Mouse (Mus musculus) spleen, postnatal 4 days (tissue): ENCODE data around the gene Dnaja4.
A peak's percentile ranks its signal among the peaks of the same experiment; 100 is the strongest.

Experiments used
- DNase-seq, 2 experiments: peaks; one replicate each; pipeline ENCODE4 v3.0.0; 2022; ENCODE audit warnings: low spot score in 2 of 2

Dnaja4 gene

DNA sequence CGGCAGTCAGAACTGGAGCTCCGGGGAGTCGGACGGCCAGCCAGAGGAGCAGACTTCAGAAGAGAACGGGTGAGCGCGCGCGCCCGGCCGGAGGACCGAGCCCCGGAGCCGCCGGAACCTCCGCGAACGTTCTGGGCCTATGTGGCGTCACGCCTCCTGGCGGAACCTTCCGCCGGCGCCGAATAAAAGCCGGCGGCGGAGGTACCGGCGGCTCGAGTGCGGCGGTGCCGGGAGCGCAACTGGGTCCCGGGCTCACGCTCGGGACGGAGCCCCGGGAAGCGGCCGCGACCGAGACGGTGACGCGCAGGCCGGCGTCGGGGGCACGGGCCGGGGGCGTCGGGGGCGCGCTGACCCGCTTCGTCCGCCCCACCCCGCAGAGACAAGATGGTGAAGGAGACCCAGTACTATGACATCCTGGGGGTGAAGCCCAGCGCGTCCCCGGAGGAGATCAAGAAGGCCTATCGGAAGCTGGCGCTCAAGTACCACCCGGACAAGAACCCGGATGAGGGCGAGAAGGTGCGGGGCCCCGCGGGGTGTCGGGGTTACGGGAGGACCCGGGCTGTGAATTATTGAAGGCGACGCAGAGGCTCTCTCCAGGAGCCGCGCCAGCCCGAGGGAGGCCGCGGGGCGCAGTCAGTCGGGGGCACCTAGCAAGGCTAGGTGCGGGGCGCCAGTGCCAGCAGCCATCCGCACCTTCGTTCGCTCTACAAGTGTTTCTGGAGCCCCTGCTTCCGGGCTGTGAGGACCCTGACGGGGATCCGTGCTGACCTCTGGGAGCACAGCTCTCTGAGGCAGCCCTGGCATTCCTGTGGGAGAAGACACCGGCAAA lies 886 bp downstream of the Dnaja4 start:
- DNase-seq: peak; percentile 74 to 88

DNA sequence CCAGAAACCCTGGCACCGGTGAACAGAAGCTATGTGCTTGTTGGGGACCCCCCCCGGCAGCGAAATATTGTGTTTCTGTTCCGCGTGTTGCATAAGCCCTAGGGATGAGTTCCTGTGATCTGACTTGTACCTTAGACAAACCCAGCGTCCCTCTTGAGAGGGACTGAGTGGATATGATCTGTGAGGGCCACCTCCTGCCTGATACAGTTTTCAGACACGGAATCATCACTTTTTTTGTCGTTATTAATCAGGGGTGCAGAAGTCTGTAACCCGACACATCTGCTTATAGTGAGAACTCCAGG lies 1.5 kb downstream of the Dnaja4 start:
- DNase-seq: no peak

DNA sequence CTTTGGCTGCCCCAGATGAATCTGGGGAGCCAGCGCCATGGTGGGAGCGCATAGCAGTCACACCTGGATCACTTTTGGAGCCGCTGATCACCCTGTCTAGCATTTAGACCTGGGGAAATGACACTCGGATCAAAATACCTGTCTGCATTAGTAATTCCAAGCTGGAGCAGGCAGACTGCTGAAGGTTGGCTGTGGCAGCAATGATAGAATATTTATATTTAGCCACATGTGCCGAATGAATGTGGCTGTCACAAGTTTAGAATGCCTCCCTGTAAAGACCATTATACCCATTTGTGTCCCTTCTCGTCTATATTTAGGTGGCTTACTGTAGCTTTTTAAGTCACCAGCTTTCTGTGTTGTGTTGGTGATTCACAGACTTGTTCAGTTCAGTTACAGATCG lies 2.1 kb downstream of the Dnaja4 start:
- DNase-seq: no peak

DNA sequence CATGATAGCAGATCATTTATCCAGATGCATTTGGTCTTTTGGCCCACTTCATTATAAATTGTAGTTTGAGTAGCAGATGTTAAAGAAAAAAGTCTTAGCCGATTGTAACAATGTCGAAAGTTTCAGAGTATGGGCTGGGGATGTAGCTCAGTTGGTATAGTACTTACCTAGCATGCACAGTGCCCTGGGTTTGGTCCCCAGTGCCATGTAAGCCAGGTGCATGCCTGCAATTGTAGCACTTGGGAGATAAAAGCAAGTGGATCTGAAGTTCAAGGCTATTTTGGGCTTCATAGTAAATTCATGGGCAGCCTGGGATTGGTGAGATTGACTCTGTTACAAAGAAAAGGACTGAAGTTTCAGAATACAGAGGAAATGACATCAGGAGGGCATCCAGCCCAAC lies 3.9 kb downstream of the Dnaja4 start:
- no peak for DNase-seq

DNA sequence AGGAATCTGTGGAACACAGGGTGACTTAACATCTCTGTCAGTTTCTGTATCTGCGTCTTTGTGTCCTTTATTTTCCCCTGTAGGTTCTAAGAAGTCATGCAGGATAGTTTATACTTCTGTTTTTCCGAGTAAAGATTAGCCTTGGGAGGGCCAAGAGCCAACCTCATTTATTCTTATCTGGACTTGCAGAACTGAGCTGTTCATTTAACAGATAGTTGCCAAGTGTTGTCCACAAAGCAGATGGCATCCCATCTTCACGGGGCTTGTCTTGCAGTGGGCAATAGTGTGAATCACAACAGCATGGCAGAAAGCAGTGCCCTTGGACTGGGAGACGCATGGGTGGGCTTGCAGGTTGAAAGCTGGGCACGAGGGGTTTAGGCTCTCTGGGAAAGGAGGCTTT lies 5.7 kb downstream of the Dnaja4 start:
- DNase-seq: no peak

DNA sequence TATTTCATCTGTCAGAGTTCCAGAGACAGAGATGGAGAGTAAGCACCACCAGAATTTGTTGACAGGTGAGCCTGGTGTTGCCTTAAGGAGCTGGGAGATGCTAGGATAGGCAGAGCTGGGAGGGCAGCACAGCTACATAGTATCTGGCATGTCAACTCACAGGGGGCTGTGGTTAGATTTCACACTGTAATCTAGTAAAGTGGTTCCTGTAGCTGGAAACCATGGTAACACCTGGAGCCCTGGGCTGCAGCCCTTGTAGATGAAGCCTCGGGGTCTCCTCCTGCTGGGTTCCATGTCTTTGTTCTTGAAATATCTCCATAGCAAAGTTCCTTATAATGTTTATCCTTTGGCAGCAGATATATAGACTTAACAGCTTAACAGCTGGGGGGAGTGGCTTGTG lies 6.9 kb downstream of the Dnaja4 start:
- DNase-seq: no peak

DNA sequence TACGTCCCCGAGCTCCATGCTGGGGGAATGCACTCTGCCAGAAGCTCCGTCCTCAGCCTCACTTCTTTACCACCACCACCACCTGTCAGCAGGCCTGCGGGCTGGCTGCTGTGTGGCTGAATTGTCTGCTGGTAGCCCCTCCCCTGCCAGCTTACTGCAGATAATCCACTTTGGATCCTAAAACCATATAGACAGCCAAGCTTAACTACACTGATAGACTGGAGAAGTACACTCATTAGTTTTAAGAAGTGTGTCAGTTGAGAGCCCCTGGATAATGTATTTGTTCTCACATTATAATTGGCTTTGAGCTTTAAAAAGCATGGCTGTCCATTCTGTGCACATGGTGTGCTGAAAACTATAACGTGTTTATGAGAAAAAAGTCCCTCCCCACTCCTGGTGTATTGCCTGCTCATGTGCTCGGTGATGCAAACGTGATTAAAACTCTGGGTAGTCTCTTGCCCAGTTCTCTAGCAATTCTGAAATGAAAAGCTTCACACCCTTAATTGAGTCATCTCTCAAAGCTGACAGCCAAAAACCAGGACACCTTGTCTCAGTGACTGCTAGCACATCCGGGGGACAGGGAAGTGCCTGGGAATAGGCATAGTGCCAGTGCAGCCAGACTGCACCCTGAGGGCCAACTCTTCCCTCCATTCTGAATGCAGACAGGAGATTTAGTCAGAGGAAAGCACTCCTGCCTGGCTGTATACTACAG lies 8.8 kb downstream of the Dnaja4 start:
- DNase-seq: no peak

DNA sequence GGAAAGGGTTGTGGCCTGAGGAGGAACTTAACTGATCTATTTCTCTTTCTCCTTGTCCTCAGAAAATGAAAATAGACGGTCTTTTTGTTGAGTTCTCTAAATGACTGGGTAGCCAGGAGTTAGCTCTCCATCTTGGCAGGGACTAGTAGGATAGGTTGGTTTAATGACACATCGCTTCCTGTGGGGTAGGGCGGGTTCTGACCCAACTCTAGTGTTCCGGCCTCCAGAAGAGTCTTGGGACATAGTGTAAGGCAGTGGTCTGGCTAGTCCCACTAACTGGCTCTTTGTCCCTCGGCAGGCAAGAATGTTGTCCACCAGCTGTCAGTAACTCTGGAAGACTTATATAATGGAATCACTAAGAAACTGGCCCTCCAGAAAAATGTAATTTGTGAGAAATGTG lies 9.4 kb downstream of the Dnaja4 start:
- DNase-seq: no peak

DNA sequence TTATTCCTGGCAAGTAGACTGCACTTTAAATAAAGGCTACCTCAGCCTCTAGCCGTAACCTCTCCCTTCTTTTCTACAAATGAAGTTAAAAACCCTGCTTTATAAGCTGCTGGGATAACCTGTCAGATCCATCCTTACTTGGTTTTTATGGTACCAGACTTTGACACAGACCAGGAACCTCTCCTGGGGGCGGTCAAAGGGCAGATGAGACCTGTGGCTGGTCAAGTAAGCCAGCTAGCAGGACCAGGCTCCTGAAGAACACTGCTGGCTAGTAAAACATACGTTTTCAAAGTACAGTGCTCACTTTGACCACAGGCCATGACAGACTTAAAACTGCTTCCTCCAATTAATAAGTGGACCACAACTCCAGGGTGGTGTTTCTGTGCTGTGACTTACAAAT lies 17.1 kb downstream of the Dnaja4 start:
- DNase-seq: no peak

DNA sequence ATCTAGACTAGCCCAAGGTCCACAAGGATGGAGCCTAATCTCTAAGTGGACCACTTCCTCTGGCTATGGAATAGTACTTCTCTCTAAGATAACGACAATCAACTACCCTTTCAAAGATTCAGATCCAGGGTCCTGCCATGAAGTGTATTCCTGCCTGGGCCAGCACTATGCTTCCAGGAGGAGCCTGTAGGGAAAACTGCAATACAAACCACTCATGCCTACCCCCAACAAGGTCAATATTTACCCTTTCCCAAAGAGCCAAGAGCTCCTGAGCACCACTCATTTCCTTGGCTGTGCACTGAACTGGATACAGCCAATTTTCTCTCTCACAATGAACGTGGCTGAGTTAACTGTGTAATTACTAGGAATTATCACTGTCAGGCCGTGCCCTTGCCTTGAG lies 18.9 kb downstream of the Dnaja4 start:
- no peak for DNase-seq

DNA sequence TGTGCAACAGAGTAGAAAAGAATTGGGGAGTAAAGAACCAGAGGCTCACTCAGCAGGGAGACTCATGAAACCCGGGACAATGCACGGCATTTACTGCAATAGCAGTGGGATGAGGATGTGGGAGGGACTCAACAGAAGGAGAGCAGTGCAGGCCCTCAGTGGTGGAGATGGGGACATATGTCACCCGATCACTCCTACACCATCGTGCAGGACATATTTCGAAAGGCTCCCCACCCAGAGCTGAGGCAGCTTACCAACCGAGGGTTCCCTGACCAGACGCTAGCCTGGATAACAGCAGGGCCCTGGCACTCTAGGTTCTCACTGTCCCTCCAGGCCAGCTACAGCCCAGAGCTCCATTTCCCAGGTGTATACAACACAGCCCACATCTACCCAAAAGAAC lies 23.5 kb downstream of the Dnaja4 start:
- DNase-seq: no peak

DNA sequence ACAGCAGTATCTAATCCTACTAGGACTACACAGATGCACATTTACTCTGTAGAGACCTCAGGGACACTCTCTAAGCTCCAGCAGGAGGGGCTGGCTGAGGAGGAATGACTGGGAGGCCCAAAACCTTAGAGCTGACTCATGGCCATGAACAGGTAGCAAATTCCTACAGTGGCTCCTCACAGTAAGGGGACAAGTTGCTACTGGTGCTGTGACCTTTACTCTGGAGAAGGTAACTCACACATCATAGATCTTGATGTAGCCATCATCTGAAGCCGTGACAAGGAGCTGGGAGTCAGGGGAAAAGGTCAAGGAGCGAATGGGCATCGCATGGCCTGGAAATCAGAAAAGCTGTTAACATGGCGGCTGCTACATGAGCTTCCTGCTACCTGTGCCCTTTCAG lies 23.9 kb downstream of the Dnaja4 start:
- DNase-seq: no peak

DNA sequence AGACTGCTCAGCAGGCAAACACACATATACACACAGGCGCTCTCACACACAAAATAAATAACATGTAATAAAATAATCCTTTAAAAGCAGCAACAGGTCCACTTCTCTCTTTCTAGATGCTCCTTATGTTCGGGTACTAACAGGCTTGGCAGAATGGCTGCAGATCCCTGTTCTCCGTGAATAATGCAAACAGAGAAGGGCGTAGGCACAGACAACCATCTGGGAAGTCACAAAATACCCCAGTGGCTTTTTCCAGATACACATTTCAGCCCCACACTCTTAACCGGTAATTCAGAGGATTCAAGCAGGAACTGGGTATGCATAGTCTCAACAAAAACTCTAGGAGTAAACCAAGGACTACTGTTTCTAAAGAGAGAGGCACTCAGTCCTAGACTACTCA lies 27.6 kb downstream of the Dnaja4 start:
- no peak for DNase-seq

DNA sequence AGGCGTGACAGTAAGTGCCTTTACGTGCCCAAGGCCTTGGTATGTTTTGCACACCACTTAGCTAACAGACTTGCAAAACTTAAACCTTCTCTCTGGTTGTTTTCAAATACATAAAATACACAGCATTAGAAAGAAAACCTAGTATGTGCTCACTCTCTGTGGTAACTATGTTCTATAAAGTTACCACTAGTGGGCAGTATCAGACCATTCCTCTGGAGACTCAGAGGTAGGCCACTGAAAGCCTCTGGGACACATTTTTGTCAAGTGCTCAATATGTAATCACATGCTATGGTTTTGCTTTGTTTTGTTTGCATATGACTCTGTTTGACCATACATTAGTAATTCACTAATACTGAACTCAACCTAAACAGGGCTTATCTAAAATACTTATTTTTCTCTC lies 33.4 kb downstream of the Dnaja4 start:
- DNase-seq: no peak

DNA sequence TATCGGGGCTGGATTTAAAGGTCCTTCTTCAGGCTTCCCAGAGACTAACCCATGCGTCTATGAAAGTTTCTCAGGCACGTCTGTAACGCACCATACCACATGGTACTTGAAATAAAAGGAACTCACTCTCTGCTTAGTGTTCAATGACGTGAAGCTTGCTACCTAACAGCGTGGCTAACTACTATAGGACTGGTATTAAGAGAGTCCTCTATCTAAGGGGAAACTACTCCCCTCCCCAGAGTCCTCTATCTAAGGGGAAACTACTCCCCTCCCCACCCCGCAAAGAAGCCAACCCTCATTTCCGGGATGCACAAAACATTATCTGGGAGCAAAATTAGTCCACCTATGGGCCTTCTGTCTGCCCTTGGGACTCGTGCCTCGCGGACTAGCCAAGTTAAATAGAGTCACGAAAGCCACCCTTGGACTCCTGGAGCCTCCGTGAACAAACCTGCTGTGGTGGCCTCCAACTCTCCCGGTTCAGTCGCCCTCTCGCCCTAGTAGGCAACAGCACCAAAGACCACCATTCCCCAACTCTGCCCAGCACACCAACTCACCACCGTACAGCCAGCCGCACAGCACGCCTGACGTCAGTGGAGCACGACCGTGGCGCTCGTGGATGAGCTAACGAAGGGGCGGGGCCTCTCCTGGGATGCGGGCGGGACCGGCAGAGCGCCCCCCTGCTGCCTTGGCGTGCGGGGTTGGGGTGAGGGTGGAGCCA lies 35.4 kb downstream of the Dnaja4 start, which contains the start of gene Wdr61:
Gene Wdr61 (minus strand): TSS at position 599 of the 718 bp plus-strand sequence.
- DNase-seq: peak; percentile 98 to 99

DNA sequence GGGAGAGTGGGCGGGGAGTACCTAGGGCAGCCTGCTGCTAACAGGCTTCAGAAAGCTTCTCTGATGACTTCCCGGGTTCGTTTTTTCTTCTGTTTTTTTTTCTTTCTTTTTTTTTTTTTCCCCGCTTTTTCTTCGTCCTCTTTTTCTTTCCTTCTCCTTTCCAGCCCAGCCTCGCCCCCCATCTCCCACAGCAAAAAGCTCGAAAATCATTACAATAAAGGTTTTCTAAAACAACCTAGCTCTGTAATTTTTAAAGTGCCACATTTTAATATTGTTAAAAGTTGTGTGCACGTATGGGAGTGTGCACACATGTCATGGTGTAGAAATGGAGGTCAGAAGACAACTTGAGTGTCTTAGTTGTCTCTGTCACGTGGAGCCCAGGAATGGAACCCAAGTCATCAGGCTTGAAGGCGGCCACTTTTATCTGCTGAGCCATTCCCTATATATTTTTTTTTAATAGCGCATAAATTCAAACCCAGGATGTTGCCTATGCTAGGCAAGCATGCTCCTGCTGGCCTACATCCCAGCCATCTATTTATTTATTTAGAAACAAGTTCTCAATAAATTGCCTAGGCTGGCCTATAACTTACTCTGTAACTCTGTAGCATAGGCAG lies 36.1 kb downstream of the Dnaja4 start:
- no peak for DNase-seq

DNA sequence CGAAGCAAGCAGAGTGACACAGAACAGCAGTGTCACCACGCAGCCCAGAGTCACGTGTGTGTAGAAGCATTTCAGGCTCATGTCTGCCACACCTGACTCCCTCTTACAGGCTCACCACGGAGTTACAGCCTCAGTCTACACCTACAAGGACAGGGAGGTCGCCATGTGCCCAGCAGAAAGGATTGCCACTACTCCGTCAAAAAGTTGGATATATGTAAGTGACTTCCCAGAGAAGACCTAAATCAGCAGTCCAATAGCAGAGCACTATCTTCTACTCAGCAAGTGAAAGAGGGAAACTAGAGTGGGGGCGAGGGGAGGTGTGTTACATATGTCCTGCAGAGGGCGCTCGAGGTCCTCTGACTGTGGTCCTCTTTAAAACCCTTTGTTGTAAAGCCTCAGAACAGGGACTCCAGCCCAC lies 37.6 kb downstream of the Dnaja4 start:
- peak; percentile 41 to 75 for DNase-seq

DNA sequence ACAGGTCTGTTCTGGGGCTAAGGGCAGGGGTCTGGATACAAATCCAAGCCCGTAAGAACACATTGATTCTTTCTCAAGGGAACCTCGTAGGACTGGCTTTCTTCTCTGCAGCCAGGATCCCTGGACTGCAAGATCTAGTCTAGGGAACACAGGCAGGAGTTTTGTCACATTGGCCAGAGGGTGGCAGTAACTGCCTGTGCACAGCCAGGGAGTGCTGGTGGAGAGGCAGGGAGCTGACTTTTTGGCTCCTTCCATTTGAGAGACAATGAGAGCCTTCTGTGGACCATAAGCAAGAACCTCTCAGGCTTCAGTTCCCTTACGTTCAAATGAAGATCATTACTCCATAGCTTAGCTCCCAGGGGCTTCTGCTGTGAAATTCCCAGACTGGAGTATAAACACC lies 39.7 kb downstream of the Dnaja4 start:
- DNase-seq: peak in 1 of 2 experiments; percentile 22

DNA sequence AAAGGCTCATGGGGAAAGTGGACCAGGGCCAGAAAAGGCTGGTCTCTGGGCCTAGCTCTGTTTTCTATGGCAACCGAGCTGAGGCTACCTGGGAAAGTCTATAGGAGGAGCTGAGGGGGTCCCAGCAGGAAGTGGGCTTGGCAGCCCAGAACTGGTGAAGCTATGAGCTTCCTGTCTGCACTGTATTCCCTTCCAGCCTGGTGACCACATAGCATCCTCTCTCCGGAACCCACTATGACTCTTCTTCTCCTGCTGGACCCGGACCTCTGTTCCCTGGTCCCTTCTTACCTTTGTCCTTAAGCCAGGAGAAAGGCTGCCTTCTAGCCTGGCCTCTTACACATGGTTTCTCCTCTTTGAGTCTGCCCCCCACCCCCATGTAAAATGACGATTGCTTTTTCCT lies 45.2 kb downstream of the Dnaja4 start:
- no peak for DNase-seq

DNA sequence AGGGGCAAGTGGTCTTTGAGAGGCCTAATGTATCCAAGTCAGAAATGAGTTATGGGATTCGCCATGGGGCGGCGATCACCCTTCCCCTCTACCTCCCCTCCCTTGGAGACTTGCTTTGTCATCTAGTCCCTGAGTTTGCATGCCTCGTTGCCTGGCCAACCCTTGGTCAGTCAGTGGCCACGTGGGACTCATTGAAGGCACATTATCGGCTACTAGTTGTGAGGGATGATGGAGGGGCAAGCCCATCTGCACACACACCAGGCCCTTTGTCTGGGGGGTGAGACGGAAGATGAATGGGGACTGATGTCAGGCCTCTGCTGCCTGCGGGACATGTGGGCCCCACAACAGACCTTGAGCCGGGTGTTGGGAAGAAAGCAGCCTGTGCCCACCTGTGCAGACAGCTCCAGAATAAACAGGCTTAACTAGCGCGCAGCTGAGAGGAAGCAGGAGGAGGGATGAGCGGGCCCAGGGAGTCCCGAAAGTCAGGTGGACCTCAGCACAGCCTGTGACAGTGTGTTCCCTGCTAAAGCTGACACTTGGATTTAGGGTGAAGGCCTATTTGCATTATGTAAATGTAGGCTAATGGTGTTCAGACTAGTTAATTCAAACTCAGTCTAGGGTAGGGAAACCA lies 47.2 kb downstream of the Dnaja4 start:
- no peak for DNase-seq

DNA sequence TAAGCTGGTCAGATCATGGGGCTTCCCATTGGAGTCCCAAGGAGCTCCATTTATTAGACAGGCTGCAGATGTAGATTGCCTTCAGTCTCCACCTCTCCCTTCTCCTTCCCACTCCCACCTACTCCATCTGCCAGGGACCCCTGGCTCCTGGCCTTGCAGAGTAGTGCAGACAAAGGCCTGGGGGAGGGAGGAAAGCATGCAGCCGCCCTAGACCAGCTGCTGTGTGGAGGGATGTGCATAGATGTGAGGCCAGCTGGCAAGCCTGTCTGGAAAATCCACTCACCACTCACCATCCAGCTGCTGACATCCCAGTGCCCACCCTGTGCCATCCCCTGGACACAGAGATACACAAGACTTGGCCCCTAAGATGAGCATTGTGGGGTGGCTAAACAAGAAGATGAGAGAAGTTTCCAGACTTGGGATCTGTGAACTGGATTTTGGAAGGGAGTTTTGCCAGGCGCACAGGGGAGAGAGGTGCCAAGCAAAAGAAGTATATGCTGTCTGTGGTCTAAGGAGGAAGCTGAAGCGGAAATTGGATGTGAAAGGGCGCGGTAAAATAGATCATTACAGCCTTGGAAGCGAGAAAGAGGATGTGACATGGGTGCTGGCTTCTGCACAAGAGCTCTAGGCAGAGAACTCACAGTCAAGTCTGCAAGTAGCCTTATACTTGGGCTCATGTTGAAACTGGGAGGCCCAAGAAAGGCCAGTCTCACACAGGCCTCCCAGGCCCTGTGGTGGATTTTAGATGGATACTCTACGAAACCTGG lies 51.7 kb downstream of the Dnaja4 start:
- DNase-seq: no peak
